Mouse (Mus musculus): ENCODE results near the gene Syde2. TPM values are rescaled to one million over a fixed set of nuclear protein-coding genes. Genes with fewer than 3 reads are reported as not detected.

Syde2 gene
- polyA plus RNA-seq, 1 experiment from 2014 or later: 2.1 TPM

DNA sequence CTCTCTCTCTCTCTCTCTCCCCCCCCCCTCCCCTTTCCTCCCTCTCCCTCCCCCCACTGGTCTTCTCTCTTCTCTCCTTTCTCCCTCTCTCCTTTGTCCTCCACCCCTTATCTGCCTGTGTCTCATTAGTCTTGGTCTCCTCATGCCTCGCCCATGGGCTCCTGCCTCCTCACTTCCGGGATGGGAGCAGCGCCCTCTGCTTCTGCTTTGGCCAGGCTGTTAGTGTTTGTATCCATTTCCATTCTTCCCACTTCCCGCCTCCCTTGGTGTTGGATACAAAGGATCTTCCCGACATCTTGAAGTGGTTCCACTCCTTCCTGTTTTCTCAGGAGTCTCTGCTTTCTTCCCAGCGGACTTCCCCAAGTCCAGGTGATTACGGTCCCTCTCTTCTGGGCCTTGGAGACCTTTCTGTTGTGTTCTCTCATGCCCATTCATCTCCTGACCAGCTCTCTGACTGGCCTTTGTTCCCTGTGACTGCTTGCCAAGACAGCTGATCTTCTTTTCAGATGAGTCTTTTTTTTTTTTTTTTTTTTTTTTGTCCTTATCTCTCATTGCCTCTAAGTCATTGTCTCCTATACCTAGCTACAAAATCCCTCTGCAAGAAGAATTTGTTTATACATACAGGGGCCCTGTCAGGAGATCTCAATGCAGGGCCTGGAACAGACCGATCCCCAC lies 24.0 kb downstream of the Syde2 start:
- H3K4me3 ChIP-seq (ENCODE audit: low read depth, low read length): no peak overlapping the region
- no peak for ATAC-seq (ENCODE audit: insufficient number of reproducible peaks, low FRiP score, low TSS enrichment, low read depth)
- H3K9me3 ChIP-seq (ENCODE audit: control insufficient read depth, low read length): no peaks in the 10 kb centered on the region
- H3K36me3 ChIP-seq (ENCODE audit: control insufficient read depth, insufficient read depth, low read length): peaks cover 6% of the 10 kb centered on the region; the same call in 1 of the 2 replicates
- 0 out of 2 replicates have a peak, but pooled peaks cover 7% of the 10 kb centered on the region for H3K4me1 ChIP-seq (ENCODE audit: control insufficient read depth, insufficient read depth, low read length)
- 77% methylated on average over 8 of the region's 8 CpGs for WGBS
- H3K9ac ChIP-seq (ENCODE audit: low read length): no peak overlapping the region
- H3K27ac ChIP-seq (replicated peaks; ENCODE audit: low read depth, low read length): no peak overlapping the region
- H3K4me2 ChIP-seq (ENCODE audit: low read depth, severe bottlenecking): no peak overlapping the region
- DNase-seq (ENCODE audit: low spot score): no peak
- no peaks in the 10 kb centered on the region for H3K27me3 ChIP-seq (ENCODE audit: control insufficient read depth, insufficient read depth, low read length)

DNA sequence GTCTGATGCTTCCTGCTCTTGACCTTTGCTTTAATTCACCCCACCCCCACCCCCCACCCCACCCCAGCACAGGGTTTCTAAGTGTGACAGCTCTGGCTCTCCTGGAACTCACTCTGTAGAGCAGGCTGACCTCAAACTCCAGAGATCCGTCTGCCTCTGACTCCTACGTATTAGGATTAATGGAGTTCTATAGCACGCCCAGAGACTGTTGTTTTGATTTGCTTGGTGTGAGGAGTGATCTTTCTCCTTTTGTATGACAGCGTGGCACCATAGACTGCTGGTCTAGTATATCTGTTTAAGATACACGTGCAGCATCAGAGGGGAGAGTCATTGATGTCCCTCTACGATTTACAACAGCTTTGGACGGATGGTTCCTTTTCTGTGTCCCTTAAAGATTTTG lies 25.8 kb downstream of the Syde2 start:
- H3K9ac ChIP-seq (ENCODE audit: low read length): no peak overlapping the region
- peaks cover 6% of the 10 kb centered on the region; the same call in 1 of the 2 replicates for H3K36me3 ChIP-seq (ENCODE audit: control insufficient read depth, insufficient read depth, low read length)
- H3K27me3 ChIP-seq (ENCODE audit: control insufficient read depth, insufficient read depth, low read length): no peaks in the 10 kb centered on the region
- no peaks in the 10 kb centered on the region for H3K9me3 ChIP-seq (ENCODE audit: control insufficient read depth, low read length)
- H3K4me1 ChIP-seq (ENCODE audit: control insufficient read depth, insufficient read depth, low read length): 0 out of 2 replicates have a peak, but pooled peaks cover 7% of the 10 kb centered on the region
- no peak overlapping the region for H3K4me3 ChIP-seq (ENCODE audit: low read depth, low read length)
- ATAC-seq (ENCODE audit: insufficient number of reproducible peaks, low FRiP score, low TSS enrichment, low read depth): no peak
- DNase-seq (ENCODE audit: low spot score): no peak
- no peak overlapping the region for H3K27ac ChIP-seq (replicated peaks; ENCODE audit: low read depth, low read length)
- WGBS: 90% methylated on average over 7 of the region's 7 CpGs
- no peak overlapping the region for H3K4me2 ChIP-seq (ENCODE audit: low read depth, severe bottlenecking)

DNA sequence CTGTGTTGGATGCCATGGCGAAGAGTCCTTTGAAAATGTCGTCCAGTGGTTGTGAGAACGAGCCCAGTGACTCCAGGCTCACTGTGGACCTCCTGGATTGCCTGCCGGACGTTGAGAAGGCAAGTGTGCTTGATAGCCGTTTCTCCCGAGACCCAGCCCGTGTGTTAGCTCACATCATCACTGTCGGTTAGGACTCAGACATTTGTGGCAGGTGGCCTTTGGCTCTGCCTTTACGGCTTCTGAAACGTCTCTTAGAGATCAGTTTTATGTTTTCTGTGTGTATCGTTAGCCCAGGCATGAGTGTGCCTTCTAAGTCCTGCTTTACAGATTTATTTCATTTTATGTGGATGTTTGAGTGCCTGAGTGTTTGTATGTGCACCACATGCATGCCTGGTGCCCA lies 26.7 kb downstream of the Syde2 start:
- Histone ChIP-seq H3K4me1 (ENCODE audit: control insufficient read depth, insufficient read depth, low read length) (0 out of 2 replicates have a peak, but pooled peaks cover 7% of the 10 kb centered on the region), H3K9ac (ENCODE audit: low read length) (no peak overlapping the region), H3K9me3 (ENCODE audit: control insufficient read depth, low read length) (no peaks in the 10 kb centered on the region), H3K27ac (replicated peaks; ENCODE audit: low read depth, low read length) (no peak overlapping the region), H3K36me3 (ENCODE audit: control insufficient read depth, insufficient read depth, low read length) (peaks cover 6% of the 10 kb centered on the region; the same call in 1 of the 2 replicates), H3K4me2 (ENCODE audit: low read depth, severe bottlenecking) (no peak overlapping the region), H3K27me3 (ENCODE audit: control insufficient read depth, insufficient read depth, low read length) (no peaks in the 10 kb centered on the region), H3K4me3 (ENCODE audit: low read depth, low read length) (no peak overlapping the region)
- DNase-seq (ENCODE audit: low spot score): no peak
- 91% methylated on average over 12 of the region's 12 CpGs for whole genome bisulfite sequencing
- ATAC-seq (ENCODE audit: insufficient number of reproducible peaks, low FRiP score, low TSS enrichment, low read depth): no peak

DNA sequence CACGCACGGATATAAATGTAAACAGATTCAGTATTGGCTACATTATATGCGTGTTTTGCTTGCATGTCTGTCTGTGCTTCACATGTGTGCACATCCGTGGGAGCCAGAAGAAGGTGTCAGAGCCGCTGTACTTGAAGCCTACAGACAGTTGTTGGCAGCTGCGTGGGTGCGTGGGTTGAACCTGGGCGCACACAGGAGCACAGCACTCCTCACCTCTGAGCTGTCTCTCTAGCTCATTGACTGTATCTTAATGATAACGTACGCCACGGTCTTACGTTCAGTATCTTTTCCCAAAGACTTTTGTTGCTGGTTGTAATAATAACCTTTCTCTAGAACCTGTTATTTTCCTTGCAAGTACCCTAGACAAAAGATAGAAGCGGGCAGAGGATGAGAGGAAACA lies 29.3 kb downstream of the Syde2 start:
- no peak for ATAC-seq (ENCODE audit: insufficient number of reproducible peaks, low FRiP score, low TSS enrichment, low read depth)
- H3K4me3 ChIP-seq (ENCODE audit: low read depth, low read length): no peak overlapping the region
- no peak overlapping the region for H3K4me2 ChIP-seq (ENCODE audit: low read depth, severe bottlenecking)
- H3K9me3 ChIP-seq (ENCODE audit: control insufficient read depth, low read length): no peaks in the 10 kb centered on the region
- WGBS: 93% methylated on average over 13 of the region's 13 CpGs
- H3K27ac ChIP-seq (replicated peaks; ENCODE audit: low read depth, low read length): no peak overlapping the region
- no peak overlapping the region for H3K9ac ChIP-seq (ENCODE audit: low read length)
- no peaks in the 10 kb centered on the region for H3K27me3 ChIP-seq (ENCODE audit: control insufficient read depth, insufficient read depth, low read length)
- H3K36me3 ChIP-seq (ENCODE audit: control insufficient read depth, insufficient read depth, low read length): peaks cover 6% of the 10 kb centered on the region; the same call in 1 of the 2 replicates
- DNase-seq (ENCODE audit: low spot score): no peak
- no peaks in the 10 kb centered on the region for H3K4me1 ChIP-seq (ENCODE audit: control insufficient read depth, insufficient read depth, low read length)

DNA sequence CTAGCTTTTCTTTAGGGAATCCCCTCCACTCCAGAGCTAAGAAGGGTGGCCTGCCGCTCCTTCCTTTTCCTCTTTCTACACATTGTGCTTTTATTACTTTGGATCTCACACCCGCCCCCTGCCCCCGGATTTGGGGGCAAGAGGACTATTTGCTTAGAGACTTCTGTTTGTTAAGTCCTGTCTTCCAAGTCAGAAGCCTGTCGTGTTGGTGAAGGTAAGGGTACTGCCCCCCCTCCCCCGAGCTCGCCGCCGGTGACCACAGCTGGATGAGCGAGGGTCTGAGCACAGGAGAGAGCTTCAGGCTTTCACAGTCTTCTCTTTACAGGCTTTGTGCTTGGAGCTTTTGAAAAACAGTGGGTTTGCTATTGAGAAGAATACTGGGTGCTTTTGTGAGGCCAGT lies 29.9 kb downstream of the Syde2 start:
- Histone ChIP-seq H3K4me2 (ENCODE audit: low read depth, severe bottlenecking) (no peak overlapping the region), H3K9ac (ENCODE audit: low read length) (no peak overlapping the region), H3K27ac (replicated peaks; ENCODE audit: low read depth, low read length) (no peak overlapping the region), H3K27me3 (ENCODE audit: control insufficient read depth, insufficient read depth, low read length) (no peaks in the 10 kb centered on the region), H3K9me3 (ENCODE audit: control insufficient read depth, low read length) (no peaks in the 10 kb centered on the region), H3K36me3 (ENCODE audit: control insufficient read depth, insufficient read depth, low read length) (peaks cover 6% of the 10 kb centered on the region; the same call in 1 of the 2 replicates), H3K4me3 (ENCODE audit: low read depth, low read length) (no peak overlapping the region), H3K4me1 (ENCODE audit: control insufficient read depth, insufficient read depth, low read length) (no peaks in the 10 kb centered on the region)
- DNase-seq (ENCODE audit: low spot score) (no peak), ATAC-seq (ENCODE audit: insufficient number of reproducible peaks, low FRiP score, low TSS enrichment, low read depth) (no peak)
- 83% methylated on average over 9 of the region's 9 CpGs for WGBS

DNA sequence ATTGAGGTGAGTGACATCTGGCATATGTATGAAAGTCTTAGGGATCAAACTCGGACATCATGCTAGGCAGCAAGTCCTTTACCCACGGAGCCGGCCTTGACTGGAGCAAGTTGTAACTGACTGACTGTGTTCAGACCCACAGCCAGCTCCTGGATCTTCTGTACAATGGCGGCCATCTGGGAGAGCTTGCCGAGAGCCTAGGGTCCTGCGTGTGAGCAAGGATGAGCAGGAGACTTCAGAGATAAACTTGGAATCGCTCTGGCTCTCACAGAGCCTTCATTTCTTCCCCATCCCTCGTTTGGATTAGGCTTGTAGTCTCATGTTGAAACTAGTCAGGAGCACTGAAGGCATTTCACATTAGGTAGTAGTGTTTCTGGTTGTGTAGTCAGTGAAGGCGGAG lies 34.6 kb downstream of the Syde2 start:
- H3K9ac ChIP-seq (ENCODE audit: low read length): no peak overlapping the region
- ATAC-seq (ENCODE audit: insufficient number of reproducible peaks, low FRiP score, low TSS enrichment, low read depth) (no peak), DNase-seq (ENCODE audit: low spot score) (no peak)
- H3K4me3 ChIP-seq (ENCODE audit: low read depth, low read length): no peak overlapping the region
- no peak overlapping the region for H3K4me2 ChIP-seq (ENCODE audit: low read depth, severe bottlenecking)
- 91% methylated on average over 9 of the region's 9 CpGs for WGBS
- H3K9me3 ChIP-seq (ENCODE audit: control insufficient read depth, low read length): no peaks in the 10 kb centered on the region
- H3K27me3 ChIP-seq (ENCODE audit: control insufficient read depth, insufficient read depth, low read length): no peaks in the 10 kb centered on the region
- H3K4me1 ChIP-seq (ENCODE audit: control insufficient read depth, insufficient read depth, low read length): peaks cover 2% of the 10 kb centered on the region; the same call in 1 of the 2 replicates
- H3K27ac ChIP-seq (replicated peaks; ENCODE audit: low read depth, low read length): no peak overlapping the region
- no peaks in the 10 kb centered on the region for H3K36me3 ChIP-seq (ENCODE audit: control insufficient read depth, insufficient read depth, low read length)

DNA sequence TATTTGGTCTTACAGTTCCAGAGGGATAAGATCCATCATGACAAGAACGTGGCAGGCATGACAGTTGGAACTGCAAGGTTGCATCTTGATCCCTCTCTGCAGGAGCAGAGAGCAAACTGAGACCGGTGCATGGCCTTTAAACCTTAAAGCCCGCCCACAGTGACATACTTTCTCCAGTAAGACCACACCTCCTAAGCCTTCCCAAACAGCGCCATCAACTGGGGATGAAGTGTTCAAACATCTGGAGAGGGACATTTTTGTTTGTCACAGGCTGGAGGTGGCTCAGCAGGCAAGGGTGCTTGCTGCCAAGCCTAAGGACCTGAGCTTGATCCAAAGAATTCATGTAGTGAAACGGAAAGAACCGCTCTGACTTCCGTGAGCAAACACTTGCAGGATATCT lies 37.1 kb downstream of the Syde2 start:
- no peak overlapping the region for H3K27ac ChIP-seq (replicated peaks; ENCODE audit: low read depth, low read length)
- no peak overlapping the region for H3K9ac ChIP-seq (ENCODE audit: low read length)
- no peaks in the 10 kb centered on the region for H3K9me3 ChIP-seq (ENCODE audit: control insufficient read depth, low read length)
- ATAC-seq (ENCODE audit: insufficient number of reproducible peaks, low FRiP score, low TSS enrichment, low read depth) (no peak), DNase-seq (ENCODE audit: low spot score) (no peak)
- H3K4me3 ChIP-seq (ENCODE audit: low read depth, low read length): no peak overlapping the region
- WGBS: 87% methylated on average over 7 of the region's 7 CpGs
- H3K4me1 ChIP-seq (ENCODE audit: control insufficient read depth, insufficient read depth, low read length): peaks cover 7% of the 10 kb centered on the region; the same call in 1 of the 2 replicates
- no peaks in the 10 kb centered on the region for H3K36me3 ChIP-seq (ENCODE audit: control insufficient read depth, insufficient read depth, low read length)
- H3K4me2 ChIP-seq (ENCODE audit: low read depth, severe bottlenecking): no peak overlapping the region
- H3K27me3 ChIP-seq (ENCODE audit: control insufficient read depth, insufficient read depth, low read length): no peaks in the 10 kb centered on the region

DNA sequence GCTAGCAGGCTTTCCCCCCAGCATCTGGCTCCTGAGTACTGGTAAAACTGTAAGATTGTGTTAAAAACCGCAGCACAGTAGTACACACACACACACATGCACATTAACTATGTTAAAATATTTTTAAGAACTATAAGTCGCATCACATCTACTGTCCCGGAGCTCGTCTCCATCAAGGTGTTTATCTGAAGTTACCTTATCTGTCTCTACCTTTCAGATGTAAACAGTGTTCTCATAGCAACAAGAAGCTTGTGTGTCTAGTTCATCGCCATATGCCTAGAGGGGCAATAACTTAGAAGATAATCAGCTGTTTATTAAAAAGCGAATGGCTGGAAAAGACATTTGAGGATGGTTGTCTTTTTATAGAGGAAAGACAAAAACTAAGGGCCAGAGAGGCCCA lies 37.8 kb downstream of the Syde2 start:
- Histone ChIP-seq H3K9ac (ENCODE audit: low read length) (no peak overlapping the region), H3K36me3 (ENCODE audit: control insufficient read depth, insufficient read depth, low read length) (no peaks in the 10 kb centered on the region), H3K4me2 (ENCODE audit: low read depth, severe bottlenecking) (no peak overlapping the region), H3K27me3 (ENCODE audit: control insufficient read depth, insufficient read depth, low read length) (no peaks in the 10 kb centered on the region), H3K27ac (replicated peaks; ENCODE audit: low read depth, low read length) (no peak overlapping the region), H3K4me1 (ENCODE audit: control insufficient read depth, insufficient read depth, low read length) (peaks cover 7% of the 10 kb centered on the region; the same call in 1 of the 2 replicates), H3K9me3 (ENCODE audit: control insufficient read depth, low read length) (no peaks in the 10 kb centered on the region), H3K4me3 (ENCODE audit: low read depth, low read length) (no peak overlapping the region)
- ATAC-seq (ENCODE audit: insufficient number of reproducible peaks, low FRiP score, low TSS enrichment, low read depth): no peak
- no peak for DNase-seq (ENCODE audit: low spot score)
- 93% methylated on average over 6 of the region's 6 CpGs for WGBS

DNA sequence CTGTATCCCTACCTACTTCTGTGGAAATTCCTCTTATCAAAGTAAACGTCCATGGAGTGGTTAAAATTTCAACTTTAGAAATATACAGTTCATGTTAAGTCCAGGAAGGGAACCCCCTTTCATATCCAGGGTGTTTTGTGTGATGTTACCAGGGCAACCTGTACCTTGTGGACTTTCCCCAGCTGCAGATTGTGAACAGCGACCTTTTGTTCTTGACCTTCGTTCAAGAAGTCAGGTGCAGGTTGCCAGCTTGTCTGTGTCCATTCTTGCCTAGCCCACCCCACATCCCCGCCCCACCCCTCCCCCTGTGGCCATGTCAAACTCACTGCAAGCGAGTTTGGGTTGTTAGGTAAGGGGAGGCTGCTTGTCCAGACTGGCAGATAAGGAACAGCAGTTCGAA lies 39.4 kb downstream of the Syde2 start:
- Histone ChIP-seq H3K4me2 (ENCODE audit: low read depth, severe bottlenecking) (no peak overlapping the region), H3K9me3 (ENCODE audit: control insufficient read depth, low read length) (no peaks in the 10 kb centered on the region), H3K4me1 (ENCODE audit: control insufficient read depth, insufficient read depth, low read length) (peaks cover 7% of the 10 kb centered on the region; the same call in 1 of the 2 replicates), H3K9ac (ENCODE audit: low read length) (no peak overlapping the region), H3K36me3 (ENCODE audit: control insufficient read depth, insufficient read depth, low read length) (no peaks in the 10 kb centered on the region), H3K4me3 (ENCODE audit: low read depth, low read length) (no peak overlapping the region), H3K27me3 (ENCODE audit: control insufficient read depth, insufficient read depth, low read length) (no peaks in the 10 kb centered on the region), H3K27ac (replicated peaks; ENCODE audit: low read depth, low read length) (no peak overlapping the region)
- ATAC-seq (ENCODE audit: insufficient number of reproducible peaks, low FRiP score, low TSS enrichment, low read depth) (no peak), DNase-seq (ENCODE audit: low spot score) (no peak)
- WGBS: 51% methylated on average over 6 of the region's 6 CpGs
